Mouse (Mus musculus) embryonic facial prominence, embryonic 11.5 days (tissue): ENCODE data around the gene Ahcyl2. TPM values are rescaled to one million over a fixed set of nuclear protein-coding genes. Genes with fewer than 3 reads are reported as not detected.

Experiments used
- ATAC-seq: fragments of 200-750 bp; cut with Nextera tagmentation; replicated peaks from 2 replicates; pipeline ENCODE4 v1.8.0; 2017; ENCODE audit warnings: low read depth; ENCODE audit not compliant: insufficient number of reproducible peaks, low FRiP score, low TSS enrichment
- DNase-seq: peaks from one replicate; pipeline ENCODE4 v3.0.0-alpha.2; 2015; ENCODE audit warnings: low spot score
- H3K27ac ChIP-seq: fragments of 300-500 bp; sonication (generic); replicated peaks from 2 replicates; pipeline ENCODE4 v1.5.1; 2014; ENCODE audit warnings: mild to moderate bottlenecking, low read depth, low read length, control low read depth
- H3K27me3 ChIP-seq: fragments of 300-500 bp; sonication (generic); 2 replicates; pipeline ENCODE4 v1.6.1; 2014; ENCODE audit warnings: mild to moderate bottlenecking, low read length, moderate library complexity, mixed read lengths; ENCODE audit not compliant: control insufficient read depth, insufficient read depth
- H3K36me3 ChIP-seq: fragments of 300-500 bp; sonication (generic); replicated peaks from 2 replicates; pipeline ENCODE4 v1.6.1; 2014; ENCODE audit warnings: low read depth, mild to moderate bottlenecking, low read length, moderate library complexity, mixed read lengths; ENCODE audit not compliant: control insufficient read depth, insufficient read depth
- H3K4me1 ChIP-seq: fragments of 300-500 bp; sonication (generic); 2 replicates; pipeline ENCODE4 v1.6.1; 2014; ENCODE audit warnings: low read length, mixed read lengths; ENCODE audit not compliant: control insufficient read depth, insufficient read depth
- H3K4me2 ChIP-seq: fragments of 300-500 bp; sonication (generic); 2 replicates; pipeline ENCODE4 v1.6.1; 2014; ENCODE audit warnings: low read depth, mild to moderate bottlenecking, control low read depth, low read length, moderate library complexity
- H3K4me3 ChIP-seq: fragments of 300-500 bp; sonication (generic); 2 replicates; pipeline ENCODE4 v1.5.1; 2014; ENCODE audit warnings: low read depth, low read length, control low read depth
- H3K9ac ChIP-seq: fragments of 300-500 bp; sonication (generic); replicated peaks from 2 replicates; pipeline ENCODE4 v1.6.1; 2014; ENCODE audit warnings: mild to moderate bottlenecking, control low read depth, low read length
- H3K9me3 ChIP-seq: fragments of 300-500 bp; sonication (generic); replicated peaks from 2 replicates; pipeline ENCODE4 v1.6.1; 2016; ENCODE audit warnings: mild to moderate bottlenecking, low read length, inconsistent platforms, mixed read lengths; ENCODE audit not compliant: control insufficient read depth
- WGBS: fragments of 180-500 bp; shearing (Covaris S2); extraction: QIAGEN DNeasy Blood & Tissue Kit; methylation state at CpG from one replicate; pipeline ENCODE4 v1.1.7; 2014; 5-methylcytosine and 5-hydroxymethylcytosine counted together
- polyA plus RNA-seq: library from polyadenylated mRNA; unstranded; fragments of >200 nt; fragmentation: Nextera tagmentation; extraction: Ambion mirVana; gene quantifications from 2 replicates; pipeline ENCODE4 v1.2.1, GENCODE M21; 2014

Ahcyl2 gene
- polyA plus RNA-seq, result 12.2 and 15.1 TPM in 2 replicates

GRCm38 (mm10) chr6:29767813-29768660 is at the start of gene Ahcyl2:
Gene Ahcyl2, plus strand, starts transcription at chr6:29768011.
- DNase-seq (peak; percentile 95), ATAC-seq (peak; percentile 97)
- Histone ChIP-seq H3K27ac (peak within 1 kb of the TSS; percentile 72), H3K27me3 (no peaks in the 10 kb centered on the region), H3K36me3 (no peaks in the 10 kb centered on the region), H3K4me2 (peak within 1 kb of the TSS; percentile 72), H3K9ac (peak within 1 kb of the TSS; percentile 72), H3K9me3 (no peaks in the 10 kb centered on the region), H3K4me1 (no peaks in the 10 kb centered on the region), H3K4me3 (peak within 1 kb of the TSS; percentile 69)
- WGBS, result under 1% methylated on average over 52 of the region's 61 CpGs

- H3K9ac ChIP-seq, result peak overlapping the region; percentile 23
- peak overlapping the region; percentile 24 for H3K4me3 ChIP-seq
- H3K4me2 ChIP-seq, result peak overlapping the region; percentile 44
- no peak overlapping the region for H3K27ac ChIP-seq
- ATAC-seq (peak; percentile 70), DNase-seq (peak; percentile 79)
- H3K27me3 ChIP-seq, result no peaks in the 10 kb centered on the region
- no peaks in the 10 kb centered on the region for H3K36me3 ChIP-seq
- H3K4me1 ChIP-seq, result 0 out of 2 replicates have a peak, but pooled peaks cover 3% of the 10 kb centered on the region
- WGBS, result 3% methylated on average over 15 of the region's 15 CpGs
- no peaks in the 10 kb centered on the region for H3K9me3 ChIP-seq
Observed at GRCm38 (mm10) chr6:29718894-29719329, 48.9 kb upstream of the Ahcyl2 start.

GRCm38 (mm10) chr6:29721890-29722289 is 45.9 kb upstream of the Ahcyl2 start:
- ATAC-seq (no peak), DNase-seq (no peak)
- Histone ChIP-seq H3K27ac (no peak overlapping the region), H3K9ac (no peak overlapping the region), H3K4me1 (0 out of 2 replicates have a peak, but pooled peaks cover 3% of the 10 kb centered on the region), H3K9me3 (no peaks in the 10 kb centered on the region), H3K4me2 (no peak overlapping the region), H3K4me3 (no peak overlapping the region), H3K36me3 (no peaks in the 10 kb centered on the region), H3K27me3 (no peaks in the 10 kb centered on the region)
- WGBS, result 79% methylated on average over 2 of the region's 2 CpGs

GRCm38 (mm10) chr6:29726576-29727200 is 41.1 kb upstream of the Ahcyl2 start:
- WGBS, result 87% methylated on average over 1 of the region's 1 CpGs
- Histone ChIP-seq H3K27ac (no peak overlapping the region), H3K4me2 (no peak overlapping the region), H3K4me3 (no peak overlapping the region), H3K9me3 (no peaks in the 10 kb centered on the region), H3K36me3 (no peaks in the 10 kb centered on the region), H3K4me1 (no peaks in the 10 kb centered on the region), H3K27me3 (no peaks in the 10 kb centered on the region), H3K9ac (no peak overlapping the region)
- DNase-seq (no peak), ATAC-seq (no peak)

GRCm38 (mm10) chr6:29728035-29728434 is 39.8 kb upstream of the Ahcyl2 start:
- H3K4me2 ChIP-seq, result no peak overlapping the region
- no peaks in the 10 kb centered on the region for H3K36me3 ChIP-seq
- no peaks in the 10 kb centered on the region for H3K4me1 ChIP-seq
- ATAC-seq (no peak), DNase-seq (no peak)
- H3K4me3 ChIP-seq, result no peak overlapping the region
- H3K9ac ChIP-seq, result no peak overlapping the region
- no peaks in the 10 kb centered on the region for H3K27me3 ChIP-seq
- no peaks in the 10 kb centered on the region for H3K9me3 ChIP-seq
- no peak overlapping the region for H3K27ac ChIP-seq
- 72% methylated on average over 3 of the region's 3 CpGs for WGBS

- H3K9ac ChIP-seq, result no peak overlapping the region
Observed at GRCm38 (mm10) chr6:29729491-29729890, 38.3 kb upstream of the Ahcyl2 start.

GRCm38 (mm10) chr6:29735336-29735688 is 32.5 kb upstream of the Ahcyl2 start, which contains the start of gene Smo:
Gene Smo, plus strand, starts transcription at chr6:29735503.
- Histone ChIP-seq H3K27ac (peak within 1 kb of the TSS; percentile 96), H3K4me3 (peak within 1 kb of the TSS; percentile 64), H3K4me2 (peak within 1 kb of the TSS; percentile 88), H3K36me3 (peaks cover 2% of the 10 kb centered on the region; the same call in 1 of the 2 replicates), H3K27me3 (no peaks in the 10 kb centered on the region), H3K4me1 (no peaks in the 10 kb centered on the region), H3K9ac (peak within 1 kb of the TSS; percentile 98), H3K9me3 (no peaks in the 10 kb centered on the region)
- DNase-seq (peak; percentile 93), ATAC-seq (peak; percentile 98)
- under 1% methylated on average over 22 of the region's 30 CpGs for WGBS

More at GRCm38 (mm10) chr6:29729491-29729890, 38.3 kb upstream of the Ahcyl2 start:
- ATAC-seq (no peak), DNase-seq (no peak)
- no peaks in the 10 kb centered on the region for H3K4me1 ChIP-seq
- no peaks in the 10 kb centered on the region for H3K9me3 ChIP-seq
- H3K4me3 ChIP-seq, result no peak overlapping the region
- 59% methylated on average over 1 of the region's 1 CpGs for WGBS
- no peaks in the 10 kb centered on the region for H3K27me3 ChIP-seq
- H3K27ac ChIP-seq, result no peak overlapping the region
- no peak overlapping the region for H3K4me2 ChIP-seq
- H3K36me3 ChIP-seq, result no peaks in the 10 kb centered on the region
